Mouse (Mus musculus) CD4-positive helper T cell, adult 2 months (primary cell): ENCODE data around the gene Zbtb40.

ENCODE experiments used
- DNase-seq: peaks from one replicate; pipeline ENCODE4 v3.0.0-alpha.2; 2012; ENCODE audit warnings: low read depth, missing footprints, low spot score

Gene Zbtb40

DNA sequence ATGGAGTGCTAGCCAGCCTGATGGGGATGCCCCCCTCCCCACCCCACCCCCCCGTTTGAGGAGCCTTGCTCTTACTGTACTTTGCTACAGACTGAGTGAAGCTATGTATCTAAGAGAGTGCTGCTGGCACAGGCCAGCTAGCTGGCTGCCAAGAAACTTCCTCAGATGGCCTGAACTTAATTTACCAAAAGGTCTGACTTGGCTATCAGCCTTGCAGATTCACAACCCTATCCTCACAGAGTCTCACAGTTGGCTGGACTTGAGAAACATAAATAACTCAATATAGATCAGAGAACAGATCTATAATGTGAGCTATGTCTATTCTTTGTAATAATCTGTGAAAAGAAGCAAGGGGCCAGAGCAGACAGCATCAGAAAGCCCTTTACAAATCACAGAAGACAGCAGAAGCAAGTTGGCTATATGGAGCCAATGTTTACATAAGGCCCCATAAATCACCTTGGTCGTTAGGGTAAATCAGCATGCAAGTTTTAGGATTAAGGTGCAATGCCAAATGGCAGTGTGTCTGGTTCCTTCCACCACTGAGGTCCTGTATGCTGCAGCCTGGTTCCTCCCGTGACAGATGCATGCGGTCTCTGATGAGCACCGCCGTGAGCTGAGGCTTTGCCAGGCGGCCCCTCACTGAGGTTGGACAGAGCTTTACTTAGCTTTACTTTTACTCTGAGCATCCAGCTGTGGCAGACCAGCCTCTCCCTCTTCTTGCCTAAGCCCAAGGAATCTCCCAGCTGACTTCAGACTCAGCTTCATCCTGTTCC is 15.3 kb downstream of the Zbtb40 start:
- DNase-seq = no peak

DNA sequence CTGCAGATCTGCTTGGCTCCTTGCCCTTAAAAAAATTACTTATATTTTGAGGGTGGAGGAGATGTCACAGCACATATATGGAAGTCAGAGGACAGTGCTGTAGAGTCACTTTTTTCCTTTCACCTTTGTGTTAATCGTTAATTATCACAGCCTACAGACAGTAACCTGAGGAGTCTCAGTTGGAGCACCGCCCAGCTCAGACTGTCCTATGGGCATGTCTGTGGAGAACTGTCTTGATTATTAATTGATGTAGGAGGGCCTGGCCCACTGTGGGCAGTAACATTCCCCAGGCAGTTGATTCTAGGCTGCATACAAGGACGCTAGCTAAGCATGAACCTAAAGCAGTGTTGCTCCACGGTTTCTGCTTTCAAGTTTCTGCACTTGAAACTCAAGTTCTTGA is 16.1 kb downstream of the Zbtb40 start:
- DNase-seq = no peak

- DNase-seq = no peak
These were observed 17.3 kb downstream of the Zbtb40 start for GRCm38 (mm10) chr4:137031319-137031718.

- DNase-seq = no peak
These were observed 19.3 kb downstream of the Zbtb40 start for GRCm38 (mm10) chr4:137029348-137029747.

DNA sequence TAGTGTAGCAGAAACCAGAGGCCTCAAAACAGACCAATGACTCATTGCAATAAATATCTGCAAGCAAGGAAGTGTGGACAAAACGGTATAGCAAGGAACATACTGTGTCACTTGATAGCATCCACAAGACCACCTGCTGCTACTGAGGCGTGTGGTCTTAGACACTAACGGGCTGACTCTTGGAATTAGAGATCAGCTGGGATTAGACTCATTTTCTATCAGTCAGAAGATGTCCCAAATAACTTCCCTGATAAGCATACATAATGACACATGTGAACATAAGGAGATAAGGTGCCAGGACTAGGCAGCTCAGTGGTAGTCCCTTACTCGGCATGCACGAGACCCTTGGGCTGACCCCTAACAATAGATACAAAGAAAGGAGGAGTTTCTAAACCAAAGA is 21.6 kb downstream of the Zbtb40 start:
- no peak for DNase-seq

DNA sequence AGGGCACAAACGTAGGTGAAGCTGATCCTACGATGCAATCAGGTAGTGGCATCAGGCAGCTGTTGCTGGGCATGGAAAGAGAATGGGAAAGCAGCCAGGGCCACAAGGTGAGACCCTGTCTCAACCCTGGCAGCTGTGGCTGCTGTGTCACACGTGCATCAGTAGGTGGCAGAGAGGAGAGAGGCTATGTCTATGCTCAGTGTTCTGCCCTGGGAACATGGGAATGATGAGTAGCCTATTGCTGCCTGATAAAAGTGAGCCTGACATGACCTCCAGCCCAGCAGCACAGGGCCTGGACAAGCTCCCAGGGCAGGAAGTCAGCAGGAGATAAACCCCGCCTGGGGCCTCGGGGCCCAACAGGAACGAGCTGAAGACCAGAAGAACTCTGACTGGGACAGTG is 23.0 kb downstream of the Zbtb40 start:
- DNase-seq = no peak

DNA sequence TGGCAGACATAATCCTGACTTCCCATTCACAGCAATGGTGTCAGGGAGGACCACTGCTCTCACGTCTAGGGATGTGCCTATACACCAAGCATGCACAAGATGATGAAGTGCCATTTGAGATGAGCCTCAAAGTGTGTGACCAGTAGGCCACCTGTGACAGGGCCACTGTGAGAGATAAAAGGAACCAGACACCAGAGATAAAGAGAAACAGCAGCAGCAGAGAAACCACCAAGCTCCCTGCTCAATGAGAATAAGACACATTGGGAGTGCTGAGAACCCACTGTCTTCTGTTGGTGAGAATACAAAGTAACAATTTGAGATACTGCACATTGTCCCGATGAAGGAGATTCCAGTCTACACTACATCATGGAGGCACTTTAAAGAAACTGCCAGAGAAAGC is 23.5 kb downstream of the Zbtb40 start:
- DNase-seq = no peak

- DNase-seq = no peak
These were observed 28.5 kb downstream of the Zbtb40 start for GRCm38 (mm10) chr4:137020065-137020464.

- DNase-seq = no peak
These were observed 32.7 kb downstream of the Zbtb40 start for GRCm38 (mm10) chr4:137015934-137016333.

GRCm38 (mm10) chr4:137015476-137015856 is 33.1 kb downstream of the Zbtb40 start:
- DNase-seq = no peak

GRCm38 (mm10) chr4:137014654-137015475 is 33.7 kb downstream of the Zbtb40 start:
- no peak for DNase-seq

DNA sequence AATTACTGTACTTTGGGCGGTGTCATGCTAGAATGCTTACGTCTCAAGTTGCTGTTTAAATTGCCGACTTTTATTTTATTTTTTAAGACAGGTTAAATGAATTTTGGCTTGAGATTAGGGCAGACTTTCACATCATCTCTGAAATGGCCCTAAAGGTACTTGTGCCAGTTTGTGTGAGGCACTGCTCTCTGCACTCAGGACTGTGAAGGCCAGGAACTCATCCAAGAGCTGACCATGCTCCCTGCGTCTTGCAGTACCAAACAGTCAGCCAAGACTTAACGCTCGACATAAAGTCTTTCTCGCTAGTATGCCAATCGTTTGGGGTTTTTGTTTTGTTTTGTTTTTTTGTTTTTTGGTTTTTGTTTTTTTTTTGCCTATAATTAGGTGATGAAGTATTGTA is 34.5 kb downstream of the Zbtb40 start:
- DNase-seq = no peak

GRCm38 (mm10) chr4:137006966-137007365 is 41.6 kb downstream of the Zbtb40 start:
- no peak for DNase-seq

GRCm38 (mm10) chr4:137001825-137002224 is 46.8 kb downstream of the Zbtb40 start:
- no peak for DNase-seq

GRCm38 (mm10) chr4:137001020-137001419 is 47.6 kb downstream of the Zbtb40 start:
- DNase-seq = no peak

DNA sequence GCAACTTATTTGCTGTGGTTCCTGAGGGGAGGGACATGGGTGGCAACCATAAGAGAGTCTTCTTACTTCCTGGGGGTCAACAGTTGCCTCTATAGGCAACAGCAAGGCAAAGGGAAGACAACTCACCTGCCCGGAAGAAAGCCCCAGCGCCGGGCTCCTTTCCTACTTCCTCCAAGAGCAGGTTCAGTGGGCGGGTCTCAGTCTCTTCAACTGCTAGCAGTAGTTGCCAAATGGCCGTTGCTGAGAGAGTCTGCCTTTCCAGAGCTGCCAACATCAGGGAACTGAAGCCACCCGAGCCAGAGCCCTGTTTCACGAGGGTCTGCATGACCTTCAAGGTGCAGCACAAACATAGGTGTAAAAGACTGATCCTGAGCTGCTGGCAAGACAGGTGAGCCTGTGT is 50.2 kb downstream of the Zbtb40 start:
- DNase-seq = no peak

DNA sequence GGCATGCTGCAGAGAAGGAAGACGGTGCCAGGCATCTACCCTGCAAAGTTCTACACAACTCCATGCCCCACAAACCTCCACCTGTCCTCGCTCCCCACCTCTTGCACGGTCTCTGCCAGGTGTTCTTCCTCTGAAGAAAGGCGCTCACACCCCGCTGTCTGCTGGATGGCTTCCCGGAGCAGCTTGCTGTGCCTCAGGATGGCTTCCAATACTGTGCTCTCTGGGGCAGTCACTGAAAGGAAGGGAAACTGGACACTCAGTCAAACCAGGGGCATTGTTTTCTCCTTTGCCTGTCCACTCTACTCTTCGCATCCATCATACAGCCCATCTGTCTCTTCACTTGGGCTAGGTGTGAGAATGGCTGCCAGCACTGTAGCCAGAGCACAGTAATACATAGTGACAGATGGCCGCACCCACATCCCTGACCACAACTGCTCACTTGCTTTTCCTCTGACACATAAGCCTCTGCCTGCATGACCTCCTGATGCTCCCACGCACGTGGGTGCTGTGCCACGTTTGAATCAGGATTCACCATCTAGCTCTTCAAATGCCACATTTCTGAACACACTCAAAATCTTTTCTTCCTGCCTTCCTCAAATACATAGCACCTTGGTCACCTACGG is 50.8 kb downstream of the Zbtb40 start:
- no peak for DNase-seq

DNA sequence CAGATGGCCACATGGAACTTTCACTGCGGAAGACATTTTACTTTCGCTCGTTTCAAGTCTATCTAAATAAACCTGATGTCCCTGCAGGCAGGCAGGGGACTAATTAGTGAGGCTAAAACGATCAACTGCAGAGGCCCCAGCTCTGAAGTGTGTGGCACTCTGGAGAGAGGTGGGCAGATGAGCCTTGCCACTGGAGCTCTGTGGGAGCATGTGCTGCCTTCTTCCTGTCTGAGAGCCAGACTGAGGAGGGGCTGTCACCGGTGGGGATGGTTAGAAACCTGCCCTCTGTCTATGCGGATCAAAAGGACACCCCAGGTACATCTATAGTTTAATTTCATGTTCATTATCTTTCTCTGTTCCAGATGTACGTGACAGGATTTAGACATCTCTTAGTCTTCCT is 51.7 kb downstream of the Zbtb40 start:
- DNase-seq = no peak

GRCm38 (mm10) chr4:136995361-136995760 is 53.2 kb downstream of the Zbtb40 start:
- DNase-seq = no peak

- DNase-seq = no peak
These were observed 66.5 kb downstream of the Zbtb40 start for GRCm38 (mm10) chr4:136981993-136982695.

DNA sequence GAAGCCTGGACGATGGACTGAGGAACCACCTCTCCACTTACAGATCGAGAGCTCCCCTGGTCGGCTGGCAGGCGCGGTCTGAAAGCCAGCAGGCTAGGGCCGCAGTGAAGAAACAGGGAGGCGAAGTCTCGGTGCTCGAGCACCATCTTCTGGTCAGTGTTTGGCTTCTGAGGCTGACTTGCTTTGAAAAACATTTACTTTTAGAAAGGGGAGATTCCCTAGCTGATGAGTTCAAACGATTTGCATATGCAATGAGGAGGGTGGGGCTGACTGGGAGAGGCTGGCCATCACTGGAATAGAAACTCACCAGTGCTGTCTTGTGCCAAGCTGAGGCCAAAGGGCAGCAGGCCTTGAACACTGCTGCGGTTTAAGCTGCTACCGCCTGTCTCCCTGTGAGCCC is 67.3 kb downstream of the Zbtb40 start:
- no peak for DNase-seq

DNA sequence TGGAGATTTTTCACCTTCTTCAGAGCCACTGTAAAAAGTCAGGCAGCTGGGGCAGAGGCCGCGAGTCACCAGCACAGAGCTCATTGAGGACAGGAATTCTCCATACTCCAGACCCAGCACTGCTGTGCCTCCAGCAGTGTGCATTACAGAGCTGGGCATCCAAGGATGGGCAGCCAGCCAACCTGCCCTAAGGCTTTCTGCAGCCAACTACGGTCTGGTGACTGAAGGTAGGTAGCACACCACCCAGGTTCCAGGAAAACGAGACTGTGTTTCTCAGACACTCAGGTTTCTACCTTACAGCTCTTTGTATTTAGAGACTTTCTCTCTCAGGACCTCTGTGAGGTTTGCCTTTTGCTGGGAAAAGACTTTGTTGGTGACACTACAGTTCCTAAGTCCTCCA is 67.7 kb downstream of the Zbtb40 start:
- DNase-seq = no peak
